Mouse (Mus musculus): ENCODE measurements around the gene Adamts6. TPM values are rescaled to one million over a fixed set of nuclear protein-coding genes. Genes with fewer than 3 reads are reported as not detected.

The Adamts6 gene
- polyA plus RNA-seq, 1 experiment, result 1.7 TPM

DNA sequence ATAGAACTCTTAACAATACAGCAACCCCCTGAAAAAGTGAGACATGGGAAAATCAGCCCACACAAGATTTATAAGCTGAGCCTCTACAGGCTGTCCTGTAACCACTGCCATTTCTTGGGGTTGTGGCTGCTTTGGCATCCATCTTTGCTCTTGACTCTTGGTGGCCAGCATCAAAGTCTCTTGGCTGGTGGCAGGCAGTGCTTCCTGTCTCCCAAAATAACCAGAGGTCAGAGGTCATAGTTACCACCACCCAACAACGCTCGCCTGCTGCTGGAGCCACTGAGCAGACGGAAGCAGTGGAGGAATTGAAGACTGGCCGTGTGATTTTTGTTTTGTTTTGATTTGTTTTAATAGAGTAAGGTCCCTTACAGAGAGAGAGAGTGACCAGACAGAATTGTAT lies 228.5 kb downstream of the Adamts6 start:
- H3K36me3 ChIP-seq (ENCODE audit: control insufficient read depth, insufficient read depth, low read length), result no peaks in the 10 kb centered on the region
- TF ChIP-seq POLR2A (IDR thresholded peaks at IDR 0.05; ENCODE audit: low read depth, low read length) (no peak), CTCF (conservative IDR thresholded peaks at IDR 0.05; ENCODE audit: insufficient read depth, insufficient read length, low read depth, low read length) (no peak)
- DNase-seq, result no peak
- WGBS, result 70% methylated on average over 4 of the region's 4 CpGs
- no peak overlapping the region for H3K27ac ChIP-seq (ENCODE audit: insufficient read depth, low read depth, low read length)
- H3K27me3 ChIP-seq (replicated peaks; ENCODE audit: control insufficient read depth, insufficient read depth, low read length), result no peaks in the 10 kb centered on the region
- no peak overlapping the region for H3K4me3 ChIP-seq (ENCODE audit: insufficient read depth, low read depth, low read length)
- H3K4me1 ChIP-seq (ENCODE audit: control insufficient read depth, insufficient read depth, low read length), result no peaks in the 10 kb centered on the region; the same call in 1 of the 2 replicates

DNA sequence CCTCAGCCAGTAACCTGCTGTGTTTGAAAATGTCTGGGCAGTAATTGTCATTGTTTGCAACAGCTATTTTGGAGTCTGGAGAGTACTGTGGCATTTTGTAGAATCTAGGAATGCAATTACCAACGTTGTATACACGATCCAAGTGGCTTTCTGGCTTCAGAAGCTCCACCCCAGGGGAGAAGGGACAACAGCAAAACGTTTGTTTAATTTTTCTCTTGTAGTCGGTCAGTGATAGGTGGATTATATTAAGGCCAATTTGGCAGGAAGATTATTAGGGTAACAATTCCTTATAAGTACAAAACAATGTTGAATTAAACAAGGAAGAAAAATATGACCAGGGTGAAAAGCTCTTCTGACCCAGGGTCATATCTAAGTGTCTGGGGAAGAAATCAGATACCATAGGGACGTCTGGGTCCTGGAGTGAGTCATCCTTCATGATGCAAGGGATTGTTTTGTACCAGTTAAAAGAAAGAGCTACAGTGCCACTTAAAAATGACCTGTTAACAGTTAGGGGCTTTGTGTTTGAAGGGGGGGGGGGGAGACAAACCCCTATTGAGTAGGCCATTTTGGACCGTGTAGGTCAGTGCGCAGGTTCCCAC lies 229.2 kb downstream of the Adamts6 start:
- H3K27me3 ChIP-seq (replicated peaks; ENCODE audit: control insufficient read depth, insufficient read depth, low read length), result no peaks in the 10 kb centered on the region
- DNase-seq, result no peak
- H3K4me1 ChIP-seq (ENCODE audit: control insufficient read depth, insufficient read depth, low read length), result no peaks in the 10 kb centered on the region; the same call in 1 of the 2 replicates
- no peaks in the 10 kb centered on the region for H3K36me3 ChIP-seq (ENCODE audit: control insufficient read depth, insufficient read depth, low read length)
- no peak overlapping the region for H3K4me3 ChIP-seq (ENCODE audit: insufficient read depth, low read depth, low read length)
- WGBS, result 48% methylated on average over 7 of the region's 7 CpGs
- TF ChIP-seq POLR2A (IDR thresholded peaks at IDR 0.05; ENCODE audit: low read depth, low read length), result no peak
- no peak for TF ChIP-seq CTCF (conservative IDR thresholded peaks at IDR 0.05; ENCODE audit: insufficient read depth, insufficient read length, low read depth, low read length)
- no peak overlapping the region for H3K27ac ChIP-seq (ENCODE audit: insufficient read depth, low read depth, low read length)

DNA sequence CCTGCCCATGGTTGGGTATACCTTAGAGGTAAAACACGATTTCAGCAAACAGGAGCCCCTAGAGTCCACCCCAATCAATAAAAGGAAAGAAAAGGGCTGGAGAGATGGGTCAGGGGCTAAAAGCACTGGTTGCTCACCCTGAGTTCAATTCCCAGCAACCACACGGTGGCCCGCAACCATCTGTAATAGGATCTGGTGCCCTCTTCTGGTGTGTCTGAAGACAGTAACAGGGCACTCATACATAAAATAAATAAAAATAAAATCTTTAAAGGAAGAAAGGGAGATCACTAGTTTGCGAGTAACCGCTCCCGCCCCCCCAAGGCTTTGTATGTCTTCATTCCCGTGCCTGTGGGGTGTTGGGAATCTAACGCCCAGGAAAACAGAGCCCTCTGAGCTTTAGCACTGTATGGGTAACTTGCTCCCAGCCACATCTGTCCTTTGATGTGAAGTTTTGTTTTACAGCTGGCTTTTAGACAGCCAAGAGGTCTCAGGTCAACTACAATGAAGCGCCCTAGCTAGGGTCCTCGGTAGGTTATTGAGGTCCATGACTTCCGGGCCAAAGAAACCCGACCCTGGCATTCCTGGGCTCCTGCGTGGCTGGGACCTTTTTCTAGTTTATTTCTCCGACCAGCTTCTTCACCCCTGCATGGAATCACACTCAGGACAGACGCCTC lies 230.1 kb downstream of the Adamts6 start:
- TF ChIP-seq CTCF (conservative IDR thresholded peaks at IDR 0.05; ENCODE audit: insufficient read depth, insufficient read length, low read depth, low read length), result no peak
- TF ChIP-seq POLR2A (IDR thresholded peaks at IDR 0.05; ENCODE audit: low read depth, low read length), result no peak
- WGBS, result 46% methylated on average over 15 of the region's 15 CpGs
- H3K27me3 ChIP-seq (replicated peaks; ENCODE audit: control insufficient read depth, insufficient read depth, low read length), result no peaks in the 10 kb centered on the region
- peak overlapping the region; percentile 40 for H3K4me3 ChIP-seq (ENCODE audit: insufficient read depth, low read depth, low read length)
- H3K4me1 ChIP-seq (ENCODE audit: control insufficient read depth, insufficient read depth, low read length), result no peaks in the 10 kb centered on the region; the same call in 1 of the 2 replicates
- no peak for DNase-seq
- H3K27ac ChIP-seq (ENCODE audit: insufficient read depth, low read depth, low read length), result no peak overlapping the region
- H3K36me3 ChIP-seq (ENCODE audit: control insufficient read depth, insufficient read depth, low read length), result no peaks in the 10 kb centered on the region

DNA sequence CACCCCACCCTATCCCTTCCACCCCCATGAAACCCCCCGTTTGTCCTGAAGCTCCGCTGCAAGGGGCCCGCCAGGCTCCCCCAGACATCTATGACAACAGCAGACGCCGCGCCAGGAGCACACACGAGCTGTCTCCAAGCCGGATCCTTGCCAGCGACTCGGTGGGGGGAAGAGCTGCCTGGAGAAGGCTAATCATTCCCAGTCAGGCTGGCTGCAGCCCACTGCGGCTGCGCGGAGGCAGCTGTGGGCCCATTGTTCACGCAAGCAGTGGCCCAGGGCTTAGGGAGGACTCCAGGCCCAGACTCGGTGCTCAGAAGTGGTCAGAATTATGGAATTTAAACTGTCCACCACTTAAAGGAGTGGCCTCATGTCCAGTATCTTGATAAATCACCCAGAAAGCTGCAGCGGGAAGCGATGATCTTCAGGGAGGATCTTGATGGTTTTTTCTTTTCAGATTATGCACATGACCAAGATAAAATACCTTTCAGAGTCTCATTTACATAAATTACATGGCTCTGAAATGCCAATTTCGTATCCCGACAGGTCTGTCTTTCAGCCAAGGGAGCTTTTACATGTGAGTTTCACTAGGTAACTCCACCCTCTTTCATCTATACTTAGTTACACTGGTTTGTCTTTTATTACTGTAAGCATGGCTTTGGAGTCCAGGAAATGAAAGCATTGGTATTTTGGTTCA lies 230.8 kb downstream of the Adamts6 start:
- DNase-seq, result peak; percentile 94

DNA sequence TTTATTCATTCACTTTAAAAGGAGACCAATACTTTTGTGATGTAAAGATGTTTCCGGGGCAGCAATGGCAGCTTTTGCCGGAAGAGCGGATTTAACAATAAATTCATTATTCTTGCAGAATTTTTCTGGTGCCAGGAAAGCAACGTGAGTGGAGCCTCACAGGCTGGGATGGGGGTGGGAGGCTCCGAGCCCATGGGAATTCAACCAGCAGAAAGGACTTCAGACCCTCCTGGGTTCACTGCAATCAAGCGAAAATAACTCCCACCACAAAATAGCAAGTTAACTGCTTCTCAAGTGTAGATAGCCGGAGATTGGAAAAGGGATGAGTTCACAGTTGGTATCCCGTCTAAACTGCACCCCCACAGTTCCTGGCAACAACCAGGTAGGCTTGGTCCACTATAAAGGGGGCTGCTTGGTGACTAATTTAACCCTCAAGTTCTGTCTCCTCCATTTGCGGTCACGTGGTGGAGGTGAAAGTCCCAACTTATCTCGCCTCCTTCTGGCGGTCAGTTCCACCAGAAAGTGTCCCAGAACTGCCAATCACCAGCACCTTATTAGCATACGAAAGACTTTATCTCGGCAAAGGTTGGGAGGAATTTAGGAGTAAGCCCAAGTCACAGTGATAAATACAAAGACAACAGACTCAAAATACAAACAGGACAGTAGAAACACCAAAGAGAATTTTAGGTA lies 231.5 kb downstream of the Adamts6 start:
- DNase-seq, result peak; percentile 32
- Histone ChIP-seq H3K36me3 (ENCODE audit: control insufficient read depth, insufficient read depth, low read length) (no peaks in the 10 kb centered on the region), H3K27me3 (replicated peaks; ENCODE audit: control insufficient read depth, insufficient read depth, low read length) (no peaks in the 10 kb centered on the region), H3K27ac (ENCODE audit: insufficient read depth, low read depth, low read length) (no peak overlapping the region), H3K4me3 (ENCODE audit: insufficient read depth, low read depth, low read length) (no peak overlapping the region), H3K4me1 (ENCODE audit: control insufficient read depth, insufficient read depth, low read length) (no peaks in the 10 kb centered on the region; the same call in 1 of the 2 replicates)
- 48% methylated on average over 14 of the region's 14 CpGs for WGBS
- TF ChIP-seq CTCF (conservative IDR thresholded peaks at IDR 0.05; ENCODE audit: insufficient read depth, insufficient read length, low read depth, low read length) (no peak), POLR2A (IDR thresholded peaks at IDR 0.05; ENCODE audit: low read depth, low read length) (no peak)

More for the DNA sequence above, 230.8 kb downstream of the Adamts6 start:
- 12% methylated on average over 19 of the region's 19 CpGs for WGBS
- Histone ChIP-seq H3K27me3 (replicated peaks; ENCODE audit: control insufficient read depth, insufficient read depth, low read length) (no peaks in the 10 kb centered on the region), H3K27ac (ENCODE audit: insufficient read depth, low read depth, low read length) (no peak overlapping the region; the same call in 1 of the 2 replicates), H3K36me3 (ENCODE audit: control insufficient read depth, insufficient read depth, low read length) (no peaks in the 10 kb centered on the region), H3K4me3 (ENCODE audit: insufficient read depth, low read depth, low read length) (peak overlapping the region; percentile 40), H3K4me1 (ENCODE audit: control insufficient read depth, insufficient read depth, low read length) (no peaks in the 10 kb centered on the region; the same call in 1 of the 2 replicates)
- TF ChIP-seq CTCF (conservative IDR thresholded peaks at IDR 0.05; ENCODE audit: insufficient read depth, insufficient read length, low read depth, low read length) (no peak), POLR2A (IDR thresholded peaks at IDR 0.05; ENCODE audit: low read depth, low read length) (no peak)

DNA sequence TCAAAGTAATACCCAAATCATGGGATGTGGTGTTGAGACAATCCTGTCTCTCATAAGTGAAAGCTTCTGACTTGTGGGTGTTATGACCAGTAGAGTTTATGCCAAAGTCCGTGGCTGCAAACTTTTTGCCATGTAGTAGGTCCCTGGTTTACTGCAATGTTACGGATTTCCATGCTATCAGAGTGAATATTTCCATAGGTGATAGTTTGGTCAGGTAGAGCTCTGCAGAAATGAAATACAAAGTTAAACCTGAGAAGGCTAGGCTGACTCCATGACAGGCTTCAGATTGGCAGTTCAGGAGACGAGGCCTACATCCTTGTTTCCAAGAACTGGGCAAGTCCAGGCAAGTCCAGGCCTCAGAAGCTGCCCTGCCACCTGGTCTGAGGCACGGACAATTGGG lies 232.3 kb downstream of the Adamts6 start:
- no peak for DNase-seq
- no peak overlapping the region for H3K27ac ChIP-seq (ENCODE audit: insufficient read depth, low read depth, low read length)
- no peaks in the 10 kb centered on the region; the same call in 1 of the 2 replicates for H3K4me1 ChIP-seq (ENCODE audit: control insufficient read depth, insufficient read depth, low read length)
- H3K36me3 ChIP-seq (ENCODE audit: control insufficient read depth, insufficient read depth, low read length), result no peaks in the 10 kb centered on the region
- H3K27me3 ChIP-seq (replicated peaks; ENCODE audit: control insufficient read depth, insufficient read depth, low read length), result no peaks in the 10 kb centered on the region
- TF ChIP-seq CTCF (conservative IDR thresholded peaks at IDR 0.05; ENCODE audit: insufficient read depth, insufficient read length, low read depth, low read length), result no peak
- no peak for TF ChIP-seq POLR2A (IDR thresholded peaks at IDR 0.05; ENCODE audit: low read depth, low read length)
- no peak overlapping the region for H3K4me3 ChIP-seq (ENCODE audit: insufficient read depth, low read depth, low read length)
- 96% methylated on average over 4 of the region's 4 CpGs for WGBS

Measured in kidney, adult 2 months (tissue).